Mouse (Mus musculus) kidney, embryonic 15.5 days (tissue): ENCODE measurements around the gene Ubqln4. TPM values are rescaled to one million over a fixed set of nuclear protein-coding genes. Genes with fewer than 3 reads are reported as not detected.

Experiments used
- ATAC-seq: fragments of 200-750 bp; cut with Nextera tagmentation; replicated peaks from 2 replicates; pipeline ENCODE4 v1.8.0; 2017; ENCODE audit warnings: moderate TSS enrichment; ENCODE audit not compliant: low FRiP score
- H3K27ac ChIP-seq: fragments of 300-500 bp; sonication (generic); 2 replicates; pipeline ENCODE4 v1.5.1; 2015; ENCODE audit warnings: mild to moderate bottlenecking, inconsistent platforms
- H3K27me3 ChIP-seq: fragments of 300-500 bp; sonication (generic); 2 replicates; pipeline ENCODE4 v1.6.1; 2015; ENCODE audit warnings: inconsistent platforms
- H3K36me3 ChIP-seq: fragments of 300-500 bp; sonication (generic); 2 replicates; pipeline ENCODE4 v1.6.1; 2015; ENCODE audit warnings: inconsistent platforms
- H3K4me1 ChIP-seq: fragments of 300-500 bp; sonication (generic); 2 replicates; pipeline ENCODE4 v1.6.1; 2015; ENCODE audit warnings: inconsistent platforms
- H3K4me2 ChIP-seq: fragments of 300-500 bp; sonication (generic); 2 replicates; pipeline ENCODE4 v1.6.1; 2015; ENCODE audit warnings: moderate library complexity, mild to moderate bottlenecking, inconsistent platforms
- H3K4me3 ChIP-seq: fragments of 300-500 bp; sonication (generic); replicated peaks from 2 replicates; pipeline ENCODE4 v1.5.1; 2015; ENCODE audit warnings: mild to moderate bottlenecking, inconsistent platforms
- H3K9ac ChIP-seq: fragments of 300-500 bp; sonication (generic); 2 replicates; pipeline ENCODE4 v1.6.1; 2015; ENCODE audit warnings: mild to moderate bottlenecking, inconsistent platforms
- H3K9me3 ChIP-seq: fragments of 300-500 bp; sonication (generic); replicated peaks from 2 replicates; pipeline ENCODE4 v1.6.1; 2016; ENCODE audit warnings: inconsistent platforms
- WGBS: fragments of 180-500 bp; shearing (Covaris S2); methylation state at CpG from one replicate; pipeline ENCODE4 v1.1.7; 2015; ENCODE audit warnings: mixed read lengths; 5-methylcytosine and 5-hydroxymethylcytosine counted together
- polyA plus RNA-seq: library from polyadenylated mRNA; unstranded; fragments of >200 nt; fragmentation: Nextera tagmentation; extraction: Ambion mirVana; gene quantifications from 2 replicates; pipeline ENCODE4 v1.2.1, GENCODE M21; 2015

Gene Ubqln4
- polyA plus RNA-seq, 1 experiment from 2014 or later: 57.9 TPM

DNA sequence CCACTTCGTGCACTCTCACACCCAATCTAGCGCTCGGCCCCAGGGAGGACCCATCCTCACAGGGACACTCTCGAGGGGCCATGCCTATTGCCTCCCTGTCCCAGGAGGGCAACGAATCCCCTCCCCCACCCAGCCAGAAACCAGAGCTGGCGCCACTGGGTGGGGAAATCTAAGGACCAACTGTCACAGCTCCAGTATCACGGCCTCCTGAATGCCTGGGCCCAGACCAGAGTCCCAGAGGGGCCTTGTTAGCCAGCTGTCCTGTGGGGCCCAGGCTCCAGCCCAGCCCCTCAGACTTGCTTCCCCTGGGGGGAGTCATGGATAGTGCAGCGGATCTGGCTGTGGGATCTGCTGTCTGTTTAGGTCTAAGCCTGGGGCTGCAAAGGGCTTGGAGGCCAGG, 26.0 kb upstream of the Ubqln4 start:
- Histone ChIP-seq H3K27me3 (no peaks in the 10 kb centered on the region), H3K4me2 (peak overlapping the region; percentile 15), H3K4me1 (peaks cover 53% of the 10 kb centered on the region), H3K9ac (peak overlapping the region; percentile 5; the same call in 1 of the 2 replicates), H3K36me3 (peaks cover 11% of the 10 kb centered on the region), H3K4me3 (no peak overlapping the region), H3K27ac (peak overlapping the region; percentile 54; the same call in 1 of the 2 replicates), H3K9me3 (no peaks in the 10 kb centered on the region)
- ATAC-seq: no peak
- WGBS: 26% methylated on average over 8 of the region's 8 CpGs

DNA sequence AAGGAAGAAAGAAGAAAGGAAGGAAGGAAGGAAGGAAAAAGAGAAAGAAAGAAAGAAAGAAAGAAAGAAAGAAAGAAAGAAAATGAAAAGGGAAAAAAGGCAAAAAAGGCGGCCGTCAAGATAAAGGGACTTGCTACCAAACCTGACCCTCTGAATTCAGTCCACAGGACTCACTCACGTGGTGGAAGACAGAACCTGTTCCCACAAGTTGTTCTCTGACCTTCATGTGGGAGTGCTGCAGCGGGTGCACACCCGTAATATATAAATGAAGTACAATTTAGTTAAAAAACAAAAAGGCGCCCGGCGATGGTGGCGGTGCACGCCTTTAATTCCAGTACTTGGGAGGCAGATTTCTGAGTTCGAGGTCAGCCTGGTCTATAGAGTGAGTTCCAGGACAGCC, 24.9 kb upstream of the Ubqln4 start:
- H3K4me2 ChIP-seq: no peak overlapping the region

DNA sequence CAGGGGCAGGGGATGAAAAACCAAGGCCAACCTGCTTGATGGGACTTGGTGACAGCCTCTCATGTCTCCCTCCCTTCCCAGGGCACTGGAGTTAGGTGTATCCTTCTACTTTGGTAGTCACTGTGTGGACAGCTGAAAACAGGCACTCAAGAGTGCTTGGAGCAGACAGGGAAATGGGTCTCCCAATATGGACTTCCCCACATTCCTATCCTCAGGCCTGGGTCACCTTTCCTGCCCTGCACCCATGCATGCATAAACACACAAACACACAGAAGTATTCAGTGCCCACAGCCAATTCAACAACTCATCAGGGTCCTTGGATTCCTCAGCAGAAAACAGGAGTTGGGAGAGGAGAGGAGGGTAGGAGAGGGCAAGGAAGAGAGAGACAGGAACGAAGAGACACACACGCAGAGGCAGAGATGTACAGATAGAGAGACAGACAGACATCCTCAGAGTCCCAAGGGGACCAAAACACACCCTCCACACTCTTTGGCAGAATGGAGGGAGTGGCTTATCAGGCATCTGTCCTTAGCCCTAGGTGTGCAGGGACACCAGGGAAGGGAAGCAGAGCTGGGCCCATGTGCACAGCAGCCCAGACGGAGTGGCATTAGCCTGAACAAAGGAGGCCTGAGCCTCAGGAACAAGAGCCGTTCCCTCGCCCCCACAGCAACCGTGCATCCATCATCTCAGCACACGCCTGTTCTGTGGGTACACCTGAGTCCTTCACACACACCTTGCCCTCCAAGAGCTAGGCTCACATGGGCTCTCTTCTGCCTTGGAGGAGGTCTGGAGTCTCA, 24.2 kb upstream of the Ubqln4 start:
- Histone ChIP-seq H3K4me3 (peak overlapping the region; percentile 88), H3K9ac (peak overlapping the region; percentile 97), H3K36me3 (peaks cover 9% of the 10 kb centered on the region), H3K9me3 (no peaks in the 10 kb centered on the region), H3K4me1 (peaks cover 63% of the 10 kb centered on the region), H3K27me3 (no peaks in the 10 kb centered on the region), H3K27ac (peak overlapping the region; percentile 99), H3K4me2 (peak overlapping the region; percentile 87)
- 27% methylated on average over 7 of the region's 7 CpGs for WGBS
- ATAC-seq: no peak

More for the DNA sequence above, 24.9 kb upstream of the Ubqln4 start:
- WGBS: 71% methylated on average over 11 of the region's 11 CpGs
- Histone ChIP-seq H3K27ac (no peak overlapping the region), H3K9ac (no peak overlapping the region), H3K4me3 (no peak overlapping the region), H3K4me1 (peaks cover 55% of the 10 kb centered on the region), H3K27me3 (no peaks in the 10 kb centered on the region), H3K36me3 (peaks cover 11% of the 10 kb centered on the region), H3K9me3 (no peaks in the 10 kb centered on the region)
- ATAC-seq: no peak

DNA sequence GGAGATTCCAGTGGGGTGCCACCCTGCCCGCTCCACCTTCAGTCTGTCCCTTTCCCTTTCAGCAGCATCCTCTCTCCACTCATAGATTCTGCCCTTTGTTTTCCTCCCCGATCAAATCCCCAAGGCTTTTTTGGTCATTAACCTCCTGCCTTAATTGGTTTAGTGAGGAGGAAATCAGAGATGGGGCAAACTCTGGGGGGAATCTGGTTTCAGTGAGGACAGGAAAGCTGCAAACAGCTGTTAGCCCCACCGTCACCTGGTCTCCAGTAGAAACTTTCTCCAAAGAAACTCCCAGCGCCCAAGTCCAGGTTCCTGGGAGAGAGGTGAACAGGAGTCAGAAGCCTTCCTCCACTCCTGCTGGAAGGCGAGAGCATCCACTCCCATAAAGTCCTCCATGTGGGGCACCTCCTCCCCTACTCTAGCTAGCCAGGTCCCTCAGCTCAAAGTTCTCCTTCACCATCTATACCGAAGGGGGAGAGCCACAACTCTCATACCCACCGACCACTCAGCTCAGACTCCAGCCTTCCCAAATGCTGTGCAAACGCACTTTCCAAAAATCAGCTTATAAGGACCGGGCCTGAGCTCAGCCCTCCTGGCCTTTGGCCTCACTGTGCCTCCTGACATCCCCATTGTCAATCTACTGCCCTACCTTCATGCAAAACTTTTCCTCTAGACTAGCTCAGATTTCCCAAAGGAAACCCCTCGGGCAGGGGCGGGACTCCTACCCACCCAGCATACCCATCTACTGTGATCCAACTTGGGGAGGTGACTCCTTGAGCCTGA, 23.3 kb upstream of the Ubqln4 start:
- peak overlapping the region; percentile 88 for H3K4me3 ChIP-seq
- H3K27ac ChIP-seq: peak overlapping the region; percentile 99
- no peaks in the 10 kb centered on the region for H3K9me3 ChIP-seq
- H3K4me1 ChIP-seq: peaks cover 72% of the 10 kb centered on the region
- no peaks in the 10 kb centered on the region for H3K27me3 ChIP-seq
- ATAC-seq: no peak
- peak overlapping the region; percentile 87 for H3K4me2 ChIP-seq
- peaks cover under 1% of the 10 kb centered on the region; the same call in 1 of the 2 replicates for H3K36me3 ChIP-seq
- peak overlapping the region; percentile 97 for H3K9ac ChIP-seq
- WGBS: 11% methylated on average over 11 of the region's 11 CpGs

DNA sequence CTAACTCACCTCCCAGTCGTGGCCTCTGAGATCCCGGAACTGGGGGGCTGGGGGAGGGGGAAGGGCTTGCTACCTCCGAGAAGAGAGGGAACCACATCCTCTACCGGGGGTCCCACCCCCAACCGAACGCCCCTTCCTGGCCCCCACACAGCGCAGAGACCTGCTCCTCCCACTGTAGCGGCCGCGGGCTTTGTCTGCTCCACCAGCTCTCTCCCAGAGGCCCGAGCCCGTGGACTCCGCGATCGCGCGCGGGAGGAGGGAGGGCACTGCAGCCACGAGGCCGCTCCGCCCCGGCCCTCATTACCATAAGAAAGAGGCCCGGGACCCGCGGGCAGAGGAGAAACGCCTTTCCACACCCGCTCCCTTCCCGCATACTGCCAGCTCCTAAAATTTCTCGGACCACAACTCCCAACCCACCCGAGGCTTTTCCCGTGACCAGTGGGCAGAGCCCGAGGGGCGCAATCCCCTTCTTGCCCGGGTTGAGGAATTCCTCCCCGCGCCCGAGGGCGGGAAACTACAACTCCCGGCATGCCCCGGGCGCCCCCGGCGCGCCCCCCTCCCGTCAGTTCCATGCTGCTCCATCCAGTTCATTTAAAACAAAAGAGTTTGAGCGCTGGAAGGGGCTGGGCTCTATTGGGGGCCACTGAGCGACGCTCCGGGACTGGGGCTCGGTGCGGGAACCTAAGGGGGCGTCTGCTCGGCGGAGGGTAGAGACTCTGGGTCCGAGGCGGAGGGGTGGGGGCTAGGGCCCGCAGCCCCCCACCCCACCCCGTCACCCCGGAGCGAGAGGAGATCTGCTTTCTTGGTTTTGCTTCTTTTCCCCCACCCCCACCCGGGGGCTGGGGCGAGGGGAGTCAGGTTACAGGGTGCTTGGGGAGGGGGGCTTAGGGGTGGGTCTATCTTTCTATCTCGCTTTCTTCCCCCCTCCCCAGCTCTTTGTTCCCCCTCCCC, 21.9 kb upstream of the Ubqln4 start:
- Histone ChIP-seq H3K4me2 (peak overlapping the region; percentile 87), H3K36me3 (peaks cover 7% of the 10 kb centered on the region), H3K9ac (peak overlapping the region; percentile 97), H3K4me3 (peak overlapping the region; percentile 88), H3K27ac (peak overlapping the region; percentile 99), H3K4me1 (peaks cover 72% of the 10 kb centered on the region), H3K9me3 (no peaks in the 10 kb centered on the region), H3K27me3 (no peaks in the 10 kb centered on the region)
- peak; percentile 81 for ATAC-seq
- WGBS: 1% methylated on average over 62 of the region's 63 CpGs

DNA sequence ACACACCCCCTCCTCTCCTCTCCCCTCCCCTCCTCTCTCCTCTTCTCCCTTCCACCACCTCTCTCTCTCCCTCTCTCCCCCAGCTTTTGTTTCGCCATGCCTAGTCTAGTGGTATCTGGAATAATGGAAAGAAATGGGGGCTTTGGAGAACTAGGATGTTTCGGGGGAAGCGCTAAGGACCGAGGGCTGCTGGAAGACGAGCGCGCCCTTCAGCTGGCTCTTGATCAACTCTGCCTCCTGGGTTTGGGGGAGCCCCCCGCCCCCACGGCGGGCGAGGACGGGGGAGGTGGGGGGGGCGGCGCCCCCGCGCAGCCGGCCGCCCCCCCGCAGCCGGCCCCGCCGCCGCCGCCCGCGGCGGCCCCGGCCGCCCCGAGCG, 21.3 kb upstream of the Ubqln4 start, which contains the start of gene Mex3a:
Gene Mex3a (plus strand): TSS at position 97 of the 376 bp plus-strand sequence.
- 1% methylated on average over 21 of the region's 31 CpGs for WGBS
- ATAC-seq: no peak

DNA sequence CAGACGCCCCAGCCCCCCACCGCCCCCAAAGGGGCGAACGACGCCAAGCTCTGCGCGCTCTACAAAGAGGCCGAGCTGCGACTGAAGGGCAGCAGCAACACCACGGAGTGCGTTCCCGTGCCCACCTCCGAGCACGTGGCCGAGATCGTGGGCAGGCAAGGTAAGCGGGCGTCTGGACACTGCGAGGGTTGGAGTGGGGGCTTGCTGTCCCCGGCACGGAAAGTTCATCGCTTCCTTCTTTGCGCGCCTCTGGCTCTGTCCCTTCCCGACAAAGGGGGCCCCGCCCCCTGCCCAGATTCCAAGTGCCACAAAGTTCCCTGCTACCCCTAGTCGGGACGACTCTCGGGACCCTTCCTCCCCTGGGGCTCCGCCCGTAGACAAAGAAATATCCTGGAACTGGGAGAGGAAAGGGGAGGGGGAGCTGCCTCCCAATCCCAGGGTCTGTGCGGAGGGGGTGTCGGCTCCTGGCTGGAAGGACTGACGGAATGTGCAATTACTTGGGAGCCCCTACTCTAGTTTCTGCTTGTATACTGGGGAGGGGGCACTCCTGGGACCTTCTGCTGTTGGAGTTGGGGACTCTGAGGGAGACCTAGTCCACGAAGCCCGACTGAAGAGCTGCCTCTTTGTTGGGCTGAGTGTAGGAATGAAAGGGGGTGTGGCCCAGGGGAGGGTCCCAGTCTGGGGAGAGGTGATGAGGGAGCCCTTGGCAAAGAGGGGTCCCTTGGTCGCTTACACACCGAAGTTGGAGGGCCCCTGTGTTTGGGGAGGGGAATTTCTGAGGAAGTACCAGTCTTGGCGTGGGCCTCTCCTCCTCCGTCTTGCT, 20.7 kb upstream of the Ubqln4 start:
- peak overlapping the region; percentile 99 for H3K27ac ChIP-seq
- peak overlapping the region; percentile 97 for H3K9ac ChIP-seq
- WGBS: under 1% methylated on average over 40 of the region's 40 CpGs
- peaks cover 73% of the 10 kb centered on the region for H3K4me1 ChIP-seq
- peak overlapping the region; percentile 88 for H3K4me3 ChIP-seq
- peak; percentile 23 for ATAC-seq
- H3K4me2 ChIP-seq: peak overlapping the region; percentile 87
- peaks cover 20% of the 10 kb centered on the region for H3K36me3 ChIP-seq
- H3K9me3 ChIP-seq: no peaks in the 10 kb centered on the region
- no peaks in the 10 kb centered on the region for H3K27me3 ChIP-seq

More for the DNA sequence above, 21.3 kb upstream of the Ubqln4 start, which contains the start of gene Mex3a:
- peaks cover 14% of the 10 kb centered on the region for H3K36me3 ChIP-seq
- H3K4me3 ChIP-seq: peak within 1 kb of the TSS; percentile 88
- no peaks in the 10 kb centered on the region for H3K9me3 ChIP-seq
- H3K4me1 ChIP-seq: peaks cover 73% of the 10 kb centered on the region
- H3K27ac ChIP-seq: peak within 1 kb of the TSS; percentile 99
- H3K4me2 ChIP-seq: peak within 1 kb of the TSS; percentile 87
- peak within 1 kb of the TSS; percentile 97 for H3K9ac ChIP-seq
- no peaks in the 10 kb centered on the region for H3K27me3 ChIP-seq

DNA sequence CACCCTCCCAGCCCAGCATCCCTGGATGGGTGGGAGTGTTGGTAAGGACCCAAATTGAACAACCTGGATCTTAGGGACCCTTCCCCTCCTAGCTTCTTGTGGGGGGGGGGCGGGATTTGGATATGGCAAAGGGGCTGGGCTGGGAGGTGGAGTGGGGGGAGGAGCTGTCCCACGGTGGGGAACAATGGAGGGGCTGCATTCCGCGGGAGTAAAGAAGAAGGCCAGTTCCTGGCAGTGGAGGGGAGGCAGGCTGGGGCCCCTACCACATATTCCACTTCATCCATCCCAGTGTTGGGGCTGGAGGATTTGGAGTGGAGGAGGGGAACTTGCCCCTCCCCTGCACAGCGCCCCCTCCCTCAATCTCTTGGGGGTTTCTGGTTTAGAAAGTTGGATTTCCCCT, 19.9 kb upstream of the Ubqln4 start:
- no peak for ATAC-seq
- H3K36me3 ChIP-seq: peaks cover 28% of the 10 kb centered on the region
- H3K27me3 ChIP-seq: no peaks in the 10 kb centered on the region
- peak overlapping the region; percentile 97 for H3K9ac ChIP-seq
- 0% methylated on average over 4 of the region's 5 CpGs for WGBS
- H3K27ac ChIP-seq: peak overlapping the region; percentile 99
- H3K9me3 ChIP-seq: no peaks in the 10 kb centered on the region
- peaks cover 74% of the 10 kb centered on the region for H3K4me1 ChIP-seq
- peak overlapping the region; percentile 87 for H3K4me2 ChIP-seq
- H3K4me3 ChIP-seq: peak overlapping the region; percentile 88

DNA sequence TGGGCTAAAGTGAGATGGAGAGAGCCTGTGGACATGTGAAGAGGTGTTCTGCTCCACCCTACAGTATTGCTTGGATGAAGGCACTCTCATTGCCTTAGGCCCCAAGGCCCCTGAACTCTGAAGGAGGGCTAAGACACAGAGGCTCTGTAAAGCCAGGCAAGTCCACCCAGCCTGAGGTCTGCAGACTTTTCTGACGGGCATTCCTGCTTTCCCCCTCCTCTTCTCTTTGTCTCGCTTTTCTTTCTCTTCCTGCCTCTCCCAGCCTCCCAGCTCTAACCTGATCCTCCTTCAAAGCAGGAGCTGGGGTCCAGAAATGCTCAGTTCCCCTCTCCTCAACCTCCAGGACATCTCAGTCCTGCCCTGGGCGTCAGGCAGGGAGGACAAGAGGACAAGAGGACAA, 18.6 kb upstream of the Ubqln4 start:
- no peak for ATAC-seq
- Histone ChIP-seq H3K27ac (peak overlapping the region; percentile 69), H3K9ac (peak overlapping the region; percentile 97)

DNA sequence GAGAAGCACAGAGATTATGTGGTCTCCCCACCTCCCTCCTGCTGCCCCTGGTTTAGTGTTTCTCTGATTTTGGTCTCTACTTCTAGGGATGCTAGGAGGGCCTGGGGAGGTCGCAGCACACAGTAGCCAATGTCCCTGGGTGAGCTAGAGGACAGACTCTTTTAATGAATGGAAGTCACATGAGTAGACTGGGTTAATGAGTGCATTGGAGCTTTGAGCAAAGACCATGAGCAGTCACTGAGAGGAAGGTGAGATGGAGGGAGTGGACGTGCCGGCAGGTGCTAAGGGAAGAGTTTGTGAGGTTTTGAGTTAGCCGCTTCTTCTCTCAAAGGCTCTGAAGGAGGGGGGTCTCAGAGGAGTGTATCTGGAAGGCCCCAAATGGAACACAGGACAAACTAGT, 18.0 kb upstream of the Ubqln4 start:
- H3K4me2 ChIP-seq: peak overlapping the region; percentile 87
- peak overlapping the region; percentile 88 for H3K4me3 ChIP-seq

More for the DNA sequence above, 18.6 kb upstream of the Ubqln4 start:
- peaks cover 36% of the 10 kb centered on the region for H3K36me3 ChIP-seq
- H3K4me2 ChIP-seq: peak overlapping the region; percentile 87
- H3K9me3 ChIP-seq: no peaks in the 10 kb centered on the region
- peaks cover 70% of the 10 kb centered on the region for H3K4me1 ChIP-seq
- H3K27me3 ChIP-seq: no peaks in the 10 kb centered on the region
- peak overlapping the region; percentile 88 for H3K4me3 ChIP-seq
- 16% methylated on average over 3 of the region's 3 CpGs for WGBS

More for the DNA sequence above, 18.0 kb upstream of the Ubqln4 start:
- peaks cover 42% of the 10 kb centered on the region for H3K36me3 ChIP-seq
- H3K27me3 ChIP-seq: no peaks in the 10 kb centered on the region
- no peaks in the 10 kb centered on the region for H3K9me3 ChIP-seq
- 32% methylated on average over 4 of the region's 4 CpGs for WGBS
- peak overlapping the region; percentile 97 for H3K9ac ChIP-seq
- peak overlapping the region; percentile 69 for H3K27ac ChIP-seq
- peaks cover 68% of the 10 kb centered on the region for H3K4me1 ChIP-seq
- no peak for ATAC-seq
